Mouse (Mus musculus) thymus, postnatal 14 days (tissue): ENCODE data around the gene Gm13691.
"Not testable (repeated sequence)": the region's sequence is repeated elsewhere in the genome, so short reads cannot be mapped to it uniquely, and the experiment has no call there.

Experiments used
- DNase-seq: peaks from one replicate; pipeline ENCODE4 v3.0.0; 2021

Gene Gm13691

GRCm38 (mm10) chr2:83990253-83990652 lies at the start of gene Gm13691:
TSS of gene Gm13691 (plus strand) at chr2:83990553.
- not testable (repeated sequence) for DNase-seq

GRCm38 (mm10) chr2:83940931-83941361 lies 49.4 kb upstream of the Gm13691 start, which contains the start of gene Zswim2:
TSS of gene Zswim2 (minus strand) at chr2:83941228.
- peak; percentile 26 for DNase-seq

GRCm38 (mm10) chr2:83941378-83941777 lies 49.0 kb upstream of the Gm13691 start:
- DNase-seq = no peak

- DNase-seq = no peak
These were observed 48.6 kb upstream of the Gm13691 start for GRCm38 (mm10) chr2:83941792-83942191.

- not testable (repeated sequence) for DNase-seq
These were observed 35.0 kb upstream of the Gm13691 start, which contains the start of gene Gm13698 for GRCm38 (mm10) chr2:83955393-83955792. TSS of gene Gm13698 (plus strand) at chr2:83955693.

GRCm38 (mm10) chr2:83961203-83961602 lies 29.1 kb upstream of the Gm13691 start, which contains the start of gene Gm13693:
TSS of gene Gm13693 (plus strand) at chr2:83961503.
- DNase-seq = not testable (repeated sequence)

GRCm38 (mm10) chr2:83967013-83967412 lies 23.3 kb upstream of the Gm13691 start, which contains the start of gene Gm13695:
TSS of gene Gm13695 (plus strand) at chr2:83967313.
- not testable (repeated sequence) for DNase-seq

GRCm38 (mm10) chr2:83972823-83973222 lies 17.5 kb upstream of the Gm13691 start, which contains the start of gene Gm13696:
TSS of gene Gm13696 (plus strand) at chr2:83973123.
- DNase-seq = not testable (repeated sequence)

- DNase-seq = not testable (repeated sequence)
These were observed 11.7 kb upstream of the Gm13691 start, which contains the start of gene Gm13694 for GRCm38 (mm10) chr2:83978633-83979032. TSS of gene Gm13694 (plus strand) at chr2:83978933.

GRCm38 (mm10) chr2:83984443-83984842 lies 5.9 kb upstream of the Gm13691 start, which contains the start of gene Gm13697:
TSS of gene Gm13697 (plus strand) at chr2:83984743.
- DNase-seq = not testable (repeated sequence)

- peak; percentile 66 for DNase-seq
These were observed 3.4 kb downstream of the Gm13691 start for GRCm38 (mm10) chr2:83993639-83994255.

- peak; percentile 59 for DNase-seq
These were observed 4.2 kb downstream of the Gm13691 start for GRCm38 (mm10) chr2:83994526-83994925.

GRCm38 (mm10) chr2:84008913-84009312 lies 18.6 kb downstream of the Gm13691 start:
- no peak for DNase-seq

- DNase-seq = no peak
These were observed 19.5 kb downstream of the Gm13691 start for GRCm38 (mm10) chr2:84009818-84010217.

GRCm38 (mm10) chr2:84014572-84014971 lies 24.2 kb downstream of the Gm13691 start:
- no peak for DNase-seq

- peak; percentile 25 for DNase-seq
These were observed 25.9 kb downstream of the Gm13691 start for GRCm38 (mm10) chr2:84016291-84016690.

- DNase-seq = no peak
These were observed 28.0 kb downstream of the Gm13691 start for GRCm38 (mm10) chr2:84018330-84018729.

GRCm38 (mm10) chr2:84019519-84020305 lies 29.4 kb downstream of the Gm13691 start:
- DNase-seq = peak; percentile 43

GRCm38 (mm10) chr2:84021930-84022329 lies 31.6 kb downstream of the Gm13691 start:
- DNase-seq = no peak

GRCm38 (mm10) chr2:84022905-84023304 lies 32.6 kb downstream of the Gm13691 start:
- DNase-seq = peak; percentile 48

- no peak for DNase-seq
These were observed 33.0 kb downstream of the Gm13691 start for GRCm38 (mm10) chr2:84023319-84023718.

- no peak for DNase-seq
These were observed 34.9 kb downstream of the Gm13691 start for GRCm38 (mm10) chr2:84025217-84025616.

GRCm38 (mm10) chr2:84032505-84032904 lies 42.2 kb downstream of the Gm13691 start:
- no peak for DNase-seq
